Mouse (Mus musculus) olfactory bulb, adult 2 months (tissue): ENCODE data around the gene Kifc1.

Source experiments
- CTCF ChIP-seq: fragments of 200-500 bp; IDR thresholded peaks from 2 replicates; pipeline ENCODE4 v1.5.1; 2012; ENCODE audit warnings: low read depth, mild to moderate bottlenecking, low read length, moderate library complexity; ENCODE audit not compliant: insufficient read depth
- POLR2A ChIP-seq: fragments of 200-500 bp; IDR thresholded peaks from 2 replicates; pipeline ENCODE4 v1.6.1; 2012; ENCODE audit warnings: mild to moderate bottlenecking, low read depth, low read length, moderate library complexity; ENCODE audit not compliant: insufficient read depth

DNA sequence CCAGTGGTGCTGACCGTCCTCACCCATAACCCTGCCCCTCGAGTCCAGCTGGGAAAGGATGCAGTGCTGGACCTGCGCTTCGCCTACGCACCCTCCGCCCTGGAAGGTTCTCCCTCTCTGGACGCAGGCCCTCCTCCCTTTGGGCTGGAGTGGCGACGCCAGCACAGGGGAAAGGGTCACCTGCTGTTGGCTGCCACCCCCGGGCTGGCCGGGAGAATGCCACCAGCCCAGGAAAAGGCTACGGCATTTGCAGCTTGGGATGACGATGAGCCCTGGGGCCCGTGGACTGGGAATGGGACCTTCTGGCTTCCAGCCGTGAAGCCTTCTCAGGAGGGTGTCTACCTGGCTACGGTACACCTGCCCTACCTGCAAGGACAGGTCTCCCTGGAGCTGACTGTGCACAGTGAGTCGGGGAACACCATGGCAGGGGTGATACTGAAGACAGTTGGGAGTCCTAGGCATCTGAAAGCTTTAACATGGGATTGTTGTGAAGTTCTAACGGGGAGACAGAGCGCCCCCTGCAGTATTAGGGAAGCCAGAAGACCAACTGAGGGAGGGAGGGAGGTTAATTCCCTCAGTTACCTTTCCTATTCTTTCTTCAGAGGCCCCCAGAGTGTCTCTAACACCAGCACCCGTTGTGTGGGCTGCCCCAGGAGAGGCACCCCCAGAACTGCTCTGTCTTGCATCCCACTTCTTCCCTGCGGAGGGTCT, 35.1 kb upstream of the Kifc1 start:
- TF ChIP-seq CTCF (no peak), POLR2A (no peak)
